Mouse (Mus musculus): ENCODE results near the gene Ces1b. TPM values are rescaled to one million over a fixed set of nuclear protein-coding genes. Genes with fewer than 3 reads are reported as not detected.

Gene Ces1b
- polyA plus RNA-seq, 1 experiment from 2014 or later = not detected

DNA sequence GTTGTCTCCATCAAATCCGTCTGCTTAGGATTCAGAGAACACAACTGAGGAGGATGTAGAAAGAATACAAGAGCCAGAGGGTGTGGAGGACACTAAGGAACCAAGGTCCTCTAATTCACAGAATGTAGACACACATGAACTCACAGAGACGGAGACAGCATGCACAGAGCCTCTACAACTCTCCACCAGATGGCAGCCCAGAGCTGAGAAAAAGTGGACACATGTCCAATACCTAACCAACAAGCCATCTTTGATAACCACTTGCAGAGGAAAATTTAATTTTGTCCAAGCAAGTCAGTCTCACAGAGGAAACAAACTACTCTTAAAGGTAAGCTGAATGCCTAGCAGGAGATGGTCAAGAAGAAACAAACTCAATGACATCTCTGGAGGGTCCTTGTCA, 20.6 kb downstream of the Ces1b start:
- 0 out of 2 replicates have a peak, but pooled peaks have one; percentile 58 for ATAC-seq
- Histone ChIP-seq H3K4me3 (ENCODE audit: low read length) (no peak overlapping the region), H3K4me2 (ENCODE audit: low read length) (no peak overlapping the region), H3K27ac (ENCODE audit: low read depth, low read length) (no peak overlapping the region), H3K36me3 (ENCODE audit: control insufficient read depth, insufficient read depth, low read length) (no peaks in the 10 kb centered on the region), H3K9ac (ENCODE audit: low read depth, low read length) (no peak overlapping the region), H3K9me3 (ENCODE audit: control insufficient read depth, low read length) (no peaks in the 10 kb centered on the region), H3K27me3 (replicated peaks; ENCODE audit: control insufficient read depth, insufficient read depth, low read length) (no peaks in the 10 kb centered on the region), H3K4me1 (ENCODE audit: control insufficient read depth, insufficient read depth, low read depth, low read length) (no peaks in the 10 kb centered on the region)
- WGBS = 20% methylated on average over 2 of the region's 2 CpGs

DNA sequence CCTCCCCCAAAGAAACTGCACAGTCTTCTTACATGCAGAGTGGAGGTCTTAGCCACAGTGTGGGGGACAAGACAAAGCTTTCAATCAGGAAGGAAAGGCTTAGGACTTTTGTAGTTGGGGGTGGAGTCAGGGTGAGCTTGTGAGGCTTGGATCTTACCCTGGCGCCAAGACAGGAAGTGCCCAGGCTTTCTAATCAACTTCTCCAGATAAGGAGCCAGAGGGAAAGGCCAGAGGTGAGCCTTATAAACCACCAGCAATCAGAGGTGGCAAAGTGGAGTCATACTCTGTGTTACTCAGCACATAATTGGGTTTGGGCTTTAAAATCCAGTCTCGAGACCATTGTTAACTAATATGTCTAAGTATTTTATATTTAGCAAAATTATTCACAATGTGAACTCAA, 24.6 kb downstream of the Ces1b start:
- no peak overlapping the region for H3K27ac ChIP-seq (ENCODE audit: low read depth, low read length)
- no peak for ATAC-seq
- 69% methylated on average over 2 of the region's 2 CpGs for WGBS
- no peaks in the 10 kb centered on the region for H3K36me3 ChIP-seq (ENCODE audit: control insufficient read depth, insufficient read depth, low read length)
- H3K9ac ChIP-seq (ENCODE audit: low read depth, low read length) = no peak overlapping the region
- no peaks in the 10 kb centered on the region for H3K9me3 ChIP-seq (ENCODE audit: control insufficient read depth, low read length)
- no peak overlapping the region for H3K4me3 ChIP-seq (ENCODE audit: low read length)
- H3K4me1 ChIP-seq (ENCODE audit: control insufficient read depth, insufficient read depth, low read depth, low read length) = no peaks in the 10 kb centered on the region
- H3K27me3 ChIP-seq (replicated peaks; ENCODE audit: control insufficient read depth, insufficient read depth, low read length) = no peaks in the 10 kb centered on the region
- H3K4me2 ChIP-seq (ENCODE audit: low read length) = no peak overlapping the region

DNA sequence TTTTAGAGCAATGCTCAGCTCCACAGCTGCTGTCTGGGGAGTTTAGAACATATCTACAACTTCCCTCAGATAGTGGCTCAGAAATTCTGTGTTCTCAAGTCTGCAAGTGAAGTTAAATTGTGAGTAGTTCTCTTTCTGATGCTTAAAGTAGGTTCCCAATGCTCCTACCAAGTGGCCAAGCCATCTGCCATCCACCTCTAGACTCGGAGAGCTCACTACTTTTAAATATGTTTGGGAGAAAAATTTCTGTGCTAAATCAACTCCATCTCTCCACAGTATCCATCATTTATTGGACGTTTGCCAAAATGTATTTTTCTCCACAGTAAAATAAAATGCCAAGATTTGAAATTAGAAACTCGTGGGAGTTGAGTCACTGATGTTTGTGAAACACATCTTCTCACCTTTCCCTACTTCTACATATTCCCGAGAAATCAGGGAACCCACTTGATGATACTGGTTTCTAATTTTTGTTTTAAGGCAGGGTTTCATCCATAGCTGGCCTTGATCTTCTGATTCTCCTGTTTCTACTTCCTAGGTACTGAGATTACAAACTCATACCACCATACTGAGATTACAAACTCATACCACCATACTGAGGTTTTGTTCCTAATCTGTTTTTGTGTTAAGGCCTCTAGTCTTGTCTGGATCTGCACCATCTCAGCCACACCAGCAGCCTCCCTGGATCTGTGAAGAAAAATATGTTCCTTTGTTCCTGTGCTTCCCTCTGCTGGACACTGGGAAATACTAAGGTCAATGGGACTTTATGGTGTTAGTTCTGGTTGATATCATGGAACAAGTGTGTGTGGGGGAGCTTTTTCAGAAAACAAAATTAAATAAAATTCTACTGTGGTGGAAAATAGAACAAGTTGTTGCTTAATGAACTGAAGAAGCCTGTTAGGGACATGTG, 31.1 kb downstream of the Ces1b start:
- Histone ChIP-seq H3K36me3 (ENCODE audit: control insufficient read depth, insufficient read depth, low read length) (no peaks in the 10 kb centered on the region), H3K4me1 (ENCODE audit: control insufficient read depth, insufficient read depth, low read depth, low read length) (no peaks in the 10 kb centered on the region), H3K27ac (ENCODE audit: low read depth, low read length) (no peak overlapping the region), H3K27me3 (replicated peaks; ENCODE audit: control insufficient read depth, insufficient read depth, low read length) (no peaks in the 10 kb centered on the region), H3K9ac (ENCODE audit: low read depth, low read length) (no peak overlapping the region), H3K9me3 (ENCODE audit: control insufficient read depth, low read length) (no peaks in the 10 kb centered on the region), H3K4me2 (ENCODE audit: low read length) (no peak overlapping the region), H3K4me3 (ENCODE audit: low read length) (no peak overlapping the region)
- no peak for ATAC-seq
- WGBS = 67% methylated on average over 4 of the region's 4 CpGs

DNA sequence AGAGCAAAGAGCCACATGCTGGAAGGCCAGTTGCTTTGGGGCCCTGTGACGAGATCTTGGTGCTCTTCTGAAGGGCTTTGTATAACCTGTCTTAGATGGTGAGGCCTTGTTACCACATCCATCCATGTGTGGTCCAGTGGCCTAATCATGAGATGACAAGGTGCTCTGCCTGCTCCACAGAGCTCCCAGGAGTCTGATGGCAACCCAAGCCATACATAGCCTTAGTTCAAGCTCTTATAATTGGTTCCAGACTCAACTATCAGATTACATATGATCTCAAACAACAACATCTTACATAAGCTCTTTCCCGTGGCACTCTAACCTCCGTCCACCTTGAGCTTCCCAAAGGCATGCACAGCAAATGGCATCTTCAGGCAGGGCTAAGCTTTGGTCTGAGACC, 31.7 kb downstream of the Ces1b start, which contains the start of gene Ces1a:
Ces1a (minus strand) TSS at position 101 of the 400 bp plus-strand sequence.
- no peak for ATAC-seq

DNA sequence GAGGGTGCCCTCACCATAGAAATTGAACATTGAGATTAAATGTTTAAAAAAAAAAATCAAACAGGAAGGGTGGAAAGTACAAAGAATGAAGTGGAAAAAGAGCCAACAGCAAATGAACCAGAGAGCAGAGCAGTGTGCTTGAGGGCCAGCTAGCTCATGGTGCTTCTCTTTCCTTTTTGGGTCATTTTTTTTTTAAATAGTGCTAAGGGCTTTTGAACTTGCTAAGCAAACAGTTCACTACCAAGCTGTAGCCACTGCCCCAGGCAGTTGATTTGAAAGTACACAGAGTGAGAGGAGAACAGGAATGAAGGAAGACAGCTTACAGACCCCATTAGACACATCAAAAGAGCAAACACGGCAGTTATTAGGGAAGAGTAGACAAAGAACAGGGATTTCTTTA, 36.7 kb downstream of the Ces1b start:
- no peak for ATAC-seq
- Histone ChIP-seq H3K36me3 (ENCODE audit: control insufficient read depth, insufficient read depth, low read length) (no peaks in the 10 kb centered on the region), H3K9ac (ENCODE audit: low read depth, low read length) (no peak overlapping the region), H3K9me3 (ENCODE audit: control insufficient read depth, low read length) (no peaks in the 10 kb centered on the region), H3K27ac (ENCODE audit: low read depth, low read length) (no peak overlapping the region), H3K4me3 (ENCODE audit: low read length) (no peak overlapping the region), H3K27me3 (replicated peaks; ENCODE audit: control insufficient read depth, insufficient read depth, low read length) (no peaks in the 10 kb centered on the region; the same call in 1 of the 2 replicates), H3K4me2 (ENCODE audit: low read length) (no peak overlapping the region), H3K4me1 (ENCODE audit: control insufficient read depth, insufficient read depth, low read depth, low read length) (no peaks in the 10 kb centered on the region)
- 73% methylated on average over 1 of the region's 1 CpGs for WGBS

More for the DNA sequence above, 31.7 kb downstream of the Ces1b start, which contains the start of gene Ces1a:
- Histone ChIP-seq H3K4me2 (ENCODE audit: low read length) (no peak within 1 kb of the TSS), H3K27ac (ENCODE audit: low read depth, low read length) (no peak within 1 kb of the TSS), H3K27me3 (replicated peaks; ENCODE audit: control insufficient read depth, insufficient read depth, low read length) (no peaks in the 10 kb centered on the region), H3K4me1 (ENCODE audit: control insufficient read depth, insufficient read depth, low read depth, low read length) (no peaks in the 10 kb centered on the region), H3K9me3 (ENCODE audit: control insufficient read depth, low read length) (no peaks in the 10 kb centered on the region), H3K4me3 (ENCODE audit: low read length) (no peak within 1 kb of the TSS), H3K9ac (ENCODE audit: low read depth, low read length) (no peak within 1 kb of the TSS), H3K36me3 (ENCODE audit: control insufficient read depth, insufficient read depth, low read length) (no peaks in the 10 kb centered on the region)
- WGBS = 89% methylated on average over 3 of the region's 3 CpGs

DNA sequence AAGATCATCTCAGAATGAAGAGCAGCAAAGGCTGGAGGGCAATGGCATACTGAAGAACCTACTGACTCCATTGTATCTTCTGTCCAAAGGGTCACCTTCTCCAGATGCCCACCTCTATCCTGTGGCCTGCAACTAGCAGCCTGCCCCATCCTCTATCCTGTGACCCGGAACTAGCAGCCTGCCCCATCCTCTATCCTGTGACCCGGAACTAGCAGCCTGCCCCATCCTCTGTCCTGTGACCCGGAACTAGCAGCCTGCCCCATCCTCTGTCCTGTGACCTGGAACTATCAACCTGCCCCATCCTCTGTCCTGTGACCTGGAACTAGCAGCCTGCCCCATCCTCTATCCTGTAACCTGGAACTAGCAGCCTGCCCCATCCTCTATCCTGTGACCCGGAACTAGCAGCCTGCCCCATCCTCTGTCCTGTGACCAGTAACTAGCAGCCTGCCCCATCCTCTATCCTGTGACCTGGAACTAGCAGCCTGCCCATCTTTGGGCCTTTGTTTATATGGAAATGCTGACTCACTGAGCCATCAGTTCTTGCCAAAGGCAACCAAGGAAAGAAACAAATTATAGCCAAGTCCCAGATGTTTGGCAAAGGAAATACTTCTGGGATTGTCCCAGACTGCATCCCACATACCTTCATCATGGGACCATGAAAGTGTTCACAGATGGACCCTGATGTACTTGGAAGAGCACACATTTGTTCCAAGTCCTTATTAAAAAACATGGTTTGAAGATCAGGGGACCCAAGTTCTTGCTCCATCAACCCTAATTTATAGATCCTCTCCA, 38.8 kb downstream of the Ces1b start:
- Histone ChIP-seq H3K4me1 (ENCODE audit: control insufficient read depth, insufficient read depth, low read depth, low read length) (no peaks in the 10 kb centered on the region), H3K4me2 (ENCODE audit: low read length) (no peak overlapping the region), H3K9me3 (ENCODE audit: control insufficient read depth, low read length) (no peaks in the 10 kb centered on the region), H3K27me3 (replicated peaks; ENCODE audit: control insufficient read depth, insufficient read depth, low read length) (no peaks in the 10 kb centered on the region; the same call in 1 of the 2 replicates), H3K27ac (ENCODE audit: low read depth, low read length) (no peak overlapping the region), H3K36me3 (ENCODE audit: control insufficient read depth, insufficient read depth, low read length) (no peaks in the 10 kb centered on the region), H3K9ac (ENCODE audit: low read depth, low read length) (no peak overlapping the region), H3K4me3 (ENCODE audit: low read length) (no peak overlapping the region)
- no peak for ATAC-seq
- WGBS = 79% methylated on average over 4 of the region's 4 CpGs

DNA sequence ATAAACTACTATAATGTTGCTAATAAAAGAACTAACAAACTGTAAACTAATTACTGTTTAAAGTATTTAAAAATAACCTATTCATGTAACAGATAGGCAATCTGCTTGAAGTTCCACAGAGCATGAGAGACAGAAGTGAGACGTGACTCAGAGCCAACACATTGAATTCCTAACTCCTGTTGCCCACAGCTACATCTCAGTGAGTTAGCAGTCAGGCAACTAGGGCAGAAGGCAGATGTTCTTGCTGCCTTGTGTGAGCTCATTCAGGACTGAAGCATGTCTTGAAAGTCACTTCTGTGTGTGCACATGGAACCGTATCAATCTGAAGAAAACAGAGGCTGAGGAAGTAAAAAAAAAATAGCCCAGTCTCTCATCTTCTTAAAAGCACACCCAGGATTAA, 39.6 kb downstream of the Ces1b start:
- ATAC-seq = no peak
- Histone ChIP-seq H3K36me3 (ENCODE audit: control insufficient read depth, insufficient read depth, low read length) (no peaks in the 10 kb centered on the region), H3K4me2 (ENCODE audit: low read length) (no peak overlapping the region), H3K4me3 (ENCODE audit: low read length) (no peak overlapping the region), H3K27me3 (replicated peaks; ENCODE audit: control insufficient read depth, insufficient read depth, low read length) (no peaks in the 10 kb centered on the region; the same call in 1 of the 2 replicates), H3K9ac (ENCODE audit: low read depth, low read length) (no peak overlapping the region), H3K4me1 (ENCODE audit: control insufficient read depth, insufficient read depth, low read depth, low read length) (no peaks in the 10 kb centered on the region), H3K27ac (ENCODE audit: low read depth, low read length) (no peak overlapping the region), H3K9me3 (ENCODE audit: control insufficient read depth, low read length) (no peaks in the 10 kb centered on the region)
- 80% methylated on average over 2 of the region's 2 CpGs for WGBS

DNA sequence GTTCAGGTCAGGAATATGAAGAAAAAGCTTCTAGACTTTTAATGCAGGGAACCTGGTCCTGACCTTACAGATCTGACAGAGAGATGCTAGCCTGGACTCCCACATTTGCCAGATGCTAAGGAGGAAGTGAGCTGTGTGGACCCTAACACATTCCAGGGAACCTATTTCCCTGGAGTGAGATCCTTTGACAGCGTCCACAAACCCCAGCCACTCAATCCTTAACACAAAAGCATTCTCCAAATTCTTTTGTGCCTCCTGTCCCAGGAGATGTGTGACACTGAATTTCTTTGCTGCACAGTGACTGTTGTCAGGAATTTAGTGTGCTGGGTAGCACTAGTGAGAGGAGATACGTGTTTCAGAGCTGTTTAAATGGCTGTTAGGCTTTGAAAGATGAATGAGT, 41.0 kb downstream of the Ces1b start:
- no peak overlapping the region for H3K4me2 ChIP-seq (ENCODE audit: low read length)
- no peak overlapping the region for H3K27ac ChIP-seq (ENCODE audit: low read depth, low read length)
- no peaks in the 10 kb centered on the region for H3K9me3 ChIP-seq (ENCODE audit: control insufficient read depth, low read length)
- no peaks in the 10 kb centered on the region for H3K36me3 ChIP-seq (ENCODE audit: control insufficient read depth, insufficient read depth, low read length)
- ATAC-seq = no peak
- H3K4me3 ChIP-seq (ENCODE audit: low read length) = no peak overlapping the region
- no peak overlapping the region for H3K9ac ChIP-seq (ENCODE audit: low read depth, low read length)
- no peaks in the 10 kb centered on the region for H3K4me1 ChIP-seq (ENCODE audit: control insufficient read depth, insufficient read depth, low read depth, low read length)
- H3K27me3 ChIP-seq (replicated peaks; ENCODE audit: control insufficient read depth, insufficient read depth, low read length) = no peaks in the 10 kb centered on the region; the same call in 1 of the 2 replicates
- 2% methylated on average over 2 of the region's 2 CpGs for WGBS

DNA sequence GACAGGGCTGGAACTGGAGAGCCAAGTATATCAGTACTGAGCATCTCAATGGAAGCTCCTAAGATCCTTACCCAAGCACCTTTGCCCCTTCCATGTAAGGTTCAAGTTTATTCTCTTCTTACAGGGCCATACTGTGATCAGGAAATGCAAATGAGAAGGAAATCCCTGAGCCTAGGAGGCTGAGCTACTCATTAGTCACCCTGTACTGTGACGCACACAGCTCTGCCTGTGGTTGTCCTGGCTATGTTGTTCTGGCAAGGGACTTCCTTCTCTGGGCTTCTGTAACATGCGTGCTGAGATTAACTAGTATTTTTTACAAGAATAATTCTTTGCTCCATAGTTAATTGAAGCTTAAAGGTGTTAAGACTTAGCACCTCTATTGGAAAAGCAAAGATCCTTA, 49.2 kb downstream of the Ces1b start:
- Histone ChIP-seq H3K9ac (ENCODE audit: low read depth, low read length) (no peak overlapping the region), H3K27ac (ENCODE audit: low read depth, low read length) (no peak overlapping the region), H3K4me1 (ENCODE audit: control insufficient read depth, insufficient read depth, low read depth, low read length) (no peaks in the 10 kb centered on the region), H3K4me3 (ENCODE audit: low read length) (no peak overlapping the region), H3K4me2 (ENCODE audit: low read length) (no peak overlapping the region), H3K27me3 (replicated peaks; ENCODE audit: control insufficient read depth, insufficient read depth, low read length) (no peaks in the 10 kb centered on the region), H3K36me3 (ENCODE audit: control insufficient read depth, insufficient read depth, low read length) (no peaks in the 10 kb centered on the region), H3K9me3 (ENCODE audit: control insufficient read depth, low read length) (no peaks in the 10 kb centered on the region)
- ATAC-seq = no peak
- WGBS = 70% methylated on average over 2 of the region's 2 CpGs

Data from hindbrain, embryonic 16.5 days (tissue).